Mouse (Mus musculus) mouse embryonic stem cell (cell line): ENCODE measurements around the gene Lmx1b.

ENCODE experiments used
- in situ Hi-C, 2 experiments: fragments of 300-500 bp; cut with MboI; formaldehyde crosslinking; loops; 1 replicate in 1 of 2; 3 replicates in 1 of 2; pipeline ENCODE4 v1.14.3; 2019 to 2020; ENCODE audit warnings: low sequenced_read_pairs in 2 of 2, low pct_unique_long_range_greater_than_20kb in 1 of 2, mixed read lengths in 1 of 2; ENCODE audit not compliant: unreplicated experiment in 1 of 2

Lmx1b gene

DNA sequence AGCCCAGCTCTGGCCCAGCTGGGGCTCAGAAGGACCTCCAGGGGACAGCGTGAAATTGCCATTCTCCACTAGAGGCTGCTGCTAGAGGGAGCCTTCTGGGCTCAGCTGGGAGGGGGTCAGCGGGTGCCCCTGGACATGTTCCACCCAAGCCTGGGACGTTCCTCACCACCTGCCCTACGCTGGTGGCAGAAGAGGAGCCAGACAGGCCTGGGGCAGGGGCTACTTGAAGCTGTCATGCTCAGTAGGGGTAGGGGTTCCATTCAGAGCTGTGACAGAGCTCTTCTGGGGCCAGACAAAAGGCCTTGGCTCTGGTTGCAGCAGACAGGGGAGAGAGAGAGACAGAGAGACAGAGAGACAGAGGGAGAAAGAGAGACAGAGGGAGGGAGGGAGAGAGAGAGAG lies 42.9 kb downstream of the Lmx1b start:
- in situ Hi-C loops: no loop called here

DNA sequence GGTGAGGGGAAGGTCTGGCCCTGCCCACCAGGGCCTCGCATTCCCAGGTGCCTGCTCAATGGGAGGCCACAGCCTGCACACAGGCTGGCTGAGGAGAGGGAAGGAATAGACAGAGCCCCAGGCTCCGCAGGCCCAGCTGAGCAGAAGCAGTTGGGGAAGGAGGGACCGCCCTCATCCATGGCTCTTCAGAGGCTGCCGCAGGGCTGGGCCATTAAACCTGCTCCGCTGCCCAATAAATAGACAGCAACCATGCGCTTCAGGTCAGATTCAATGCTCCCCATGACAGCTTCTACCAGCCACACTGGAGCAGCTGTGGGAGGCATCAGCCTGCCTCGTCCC lies 45.3 kb downstream of the Lmx1b start:
- in situ Hi-C loops: no loop called here

DNA sequence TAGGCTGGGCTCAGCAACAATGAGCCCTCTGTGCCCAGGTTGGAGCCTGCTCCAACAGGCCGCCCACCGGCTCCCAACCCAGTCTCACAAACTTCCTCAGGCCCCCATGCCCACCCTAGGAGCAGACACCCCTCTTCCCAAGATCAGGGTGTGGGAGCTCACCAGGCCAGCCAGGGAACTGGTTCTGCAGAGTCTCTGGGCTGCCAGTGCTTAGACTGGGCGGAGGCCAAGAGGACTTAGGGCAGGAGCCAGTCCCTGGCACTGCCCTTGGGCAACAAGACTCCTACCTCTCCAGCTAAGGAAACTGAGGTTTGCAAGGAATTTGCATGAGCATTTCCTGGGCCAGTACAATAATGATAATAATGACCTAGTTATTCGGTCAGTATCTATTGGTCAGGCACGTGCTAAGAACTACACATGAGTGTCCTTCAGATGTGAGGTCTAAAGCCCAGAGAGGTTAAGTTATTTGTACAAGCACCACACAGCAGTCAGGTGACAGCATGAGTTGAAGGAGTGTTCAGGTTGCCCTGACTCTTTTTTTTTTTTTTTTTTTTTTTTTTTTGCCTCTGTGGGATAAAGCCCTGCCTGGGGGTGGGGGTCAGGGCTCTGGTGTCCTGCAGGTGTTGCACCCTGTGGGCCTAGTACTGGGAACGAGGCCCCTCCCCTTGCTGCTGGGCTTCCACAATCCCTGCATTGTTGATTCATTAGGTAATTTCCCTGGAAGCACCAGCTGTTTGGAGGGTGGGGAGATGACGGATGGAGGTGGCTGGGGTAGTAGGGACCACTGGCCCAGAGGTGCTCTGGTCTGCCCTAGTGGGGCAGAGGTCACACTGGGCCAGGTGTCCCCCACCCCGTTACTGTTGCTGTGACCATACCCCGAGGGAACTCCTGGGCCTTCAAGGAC lies 45.9 kb downstream of the Lmx1b start:
- in situ Hi-C loops: no loop called here

DNA sequence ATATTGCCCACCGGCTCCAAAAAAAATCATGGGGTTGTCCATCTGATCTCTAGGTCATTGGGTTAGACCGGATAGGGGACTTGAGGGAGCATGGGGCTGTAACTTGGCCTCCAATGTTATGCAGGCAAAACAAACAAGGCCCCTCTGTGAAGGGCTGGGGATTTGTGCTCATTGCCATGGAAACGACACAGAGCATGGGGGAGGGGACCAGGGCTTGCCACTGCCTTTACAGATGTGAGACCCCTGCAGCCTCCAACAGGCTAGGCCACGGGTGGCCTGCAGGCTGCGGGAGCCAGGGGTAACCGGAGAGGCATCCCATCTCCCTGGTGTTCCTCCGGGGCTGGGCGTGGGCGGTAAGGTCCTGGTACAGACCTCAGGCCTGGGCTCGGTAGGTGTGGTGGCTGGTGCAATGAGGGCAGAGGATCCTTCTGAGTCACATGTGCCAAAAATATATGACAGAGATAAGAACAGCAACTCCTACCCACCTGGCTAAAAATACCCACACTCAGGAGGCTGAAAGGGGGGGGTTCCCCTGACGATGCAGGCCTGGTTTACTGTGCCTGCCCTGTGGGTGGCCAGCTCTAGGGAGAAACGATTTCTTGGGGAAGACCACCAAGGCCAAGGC lies 47.3 kb downstream of the Lmx1b start:
- in situ Hi-C loops: no loop called here

DNA sequence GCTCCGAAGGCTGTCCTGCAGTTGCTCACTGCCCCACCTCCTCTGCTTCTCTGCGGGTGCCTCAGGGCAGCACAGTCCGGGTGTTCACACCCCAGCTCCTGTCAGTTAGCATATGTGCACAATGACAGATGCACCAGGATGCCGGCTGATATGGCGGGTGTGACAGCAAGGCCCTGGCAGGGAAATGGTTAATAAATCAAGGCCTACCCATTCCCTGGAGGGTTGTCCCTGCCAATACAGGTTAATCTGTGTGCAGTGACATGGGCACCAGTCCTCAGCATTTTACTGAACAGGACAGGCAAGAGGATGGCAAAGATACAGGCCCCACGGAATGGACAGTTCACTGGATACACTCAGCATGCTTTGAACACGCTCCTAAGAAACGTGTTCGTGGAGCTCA lies 51.0 kb downstream of the Lmx1b start:
- in situ Hi-C loops: no loop called here

DNA sequence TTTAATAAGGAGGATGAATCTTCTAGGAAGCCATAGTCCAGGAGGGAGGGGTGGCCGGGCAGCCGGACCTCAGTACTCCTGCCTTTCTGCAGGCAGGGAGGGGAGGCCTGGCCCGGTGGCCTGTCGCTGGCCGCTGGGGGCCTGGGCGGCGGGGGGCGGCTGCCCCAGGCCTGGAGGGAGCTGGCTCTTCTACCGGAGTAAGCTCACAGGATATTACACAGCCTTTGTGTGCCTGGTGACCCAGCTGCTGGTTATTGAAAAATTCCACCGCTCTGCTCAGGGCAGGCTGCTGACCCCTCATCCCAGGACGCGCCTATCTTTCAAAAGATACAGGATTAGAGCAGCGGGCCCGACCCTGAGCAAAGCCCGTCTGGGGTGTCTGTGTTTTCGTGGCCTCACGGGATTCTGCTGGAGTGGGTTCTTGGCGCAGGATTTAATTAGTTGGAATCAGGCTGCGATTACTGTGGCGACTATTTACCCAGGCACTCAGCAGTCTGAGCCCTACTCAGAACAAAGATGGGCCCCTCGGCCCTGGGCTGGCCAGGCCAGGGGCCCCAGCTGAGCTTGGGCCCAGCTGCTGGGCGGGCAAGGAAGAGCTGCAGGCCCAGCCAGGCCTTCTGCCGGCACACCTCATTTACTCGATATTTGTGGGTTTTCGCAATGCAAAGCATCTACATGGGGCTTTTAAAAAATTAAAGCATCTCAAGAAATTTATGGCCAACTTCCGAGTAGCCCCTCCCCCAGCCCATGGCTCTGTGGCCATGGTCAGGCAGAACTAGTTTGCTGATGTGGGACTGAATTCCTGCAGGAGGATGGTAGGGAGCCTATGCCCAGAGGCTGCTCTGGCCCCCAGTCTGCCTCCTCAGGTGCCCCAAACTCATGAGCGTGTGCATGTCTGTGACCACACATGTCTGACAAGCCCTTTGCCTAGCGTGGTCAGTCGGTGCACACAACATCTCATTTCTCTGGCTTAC lies 55.1 kb downstream of the Lmx1b start:
- in situ Hi-C loops: no loop called here

DNA sequence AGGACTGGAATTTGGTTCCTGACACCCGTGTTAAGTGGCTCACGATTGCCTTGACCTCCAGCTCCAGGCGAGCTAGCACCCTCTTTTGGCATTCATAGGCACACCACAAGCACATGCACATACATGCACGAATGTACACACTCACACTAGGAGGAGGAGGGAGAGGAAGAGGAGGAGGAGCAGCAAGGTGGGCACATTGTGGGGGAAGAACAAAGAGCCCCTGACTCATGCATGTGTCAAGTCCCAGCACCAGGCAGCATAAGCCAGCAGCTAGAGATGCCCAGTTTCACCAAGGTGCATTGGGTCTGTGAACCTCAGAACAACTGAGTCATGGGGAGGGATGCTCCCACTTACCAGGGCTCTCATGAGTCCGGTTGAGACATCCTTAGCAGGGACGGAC lies 56.5 kb downstream of the Lmx1b start:
- in situ Hi-C loops: no loop called here

DNA sequence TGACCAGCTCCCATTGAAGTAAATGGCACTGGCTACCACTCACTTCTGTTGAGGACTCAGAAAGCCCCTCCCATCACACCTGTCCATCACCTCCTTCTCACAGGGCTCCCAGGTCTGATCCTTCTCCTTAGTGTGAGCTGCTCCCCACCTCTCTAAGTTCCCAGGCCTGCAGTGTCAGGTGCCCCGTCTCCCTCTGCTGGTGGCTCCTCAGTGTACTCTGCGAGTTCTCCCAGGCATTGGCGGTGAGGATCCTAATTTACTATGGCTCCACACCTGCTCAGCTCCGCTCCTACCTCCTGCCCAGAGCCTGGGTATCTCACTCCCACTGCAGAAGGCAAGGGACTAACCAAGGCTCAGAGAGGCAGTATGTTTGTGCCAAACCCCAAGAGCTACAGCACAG lies 57.0 kb downstream of the Lmx1b start:
- in situ Hi-C loops: no loop called here

DNA sequence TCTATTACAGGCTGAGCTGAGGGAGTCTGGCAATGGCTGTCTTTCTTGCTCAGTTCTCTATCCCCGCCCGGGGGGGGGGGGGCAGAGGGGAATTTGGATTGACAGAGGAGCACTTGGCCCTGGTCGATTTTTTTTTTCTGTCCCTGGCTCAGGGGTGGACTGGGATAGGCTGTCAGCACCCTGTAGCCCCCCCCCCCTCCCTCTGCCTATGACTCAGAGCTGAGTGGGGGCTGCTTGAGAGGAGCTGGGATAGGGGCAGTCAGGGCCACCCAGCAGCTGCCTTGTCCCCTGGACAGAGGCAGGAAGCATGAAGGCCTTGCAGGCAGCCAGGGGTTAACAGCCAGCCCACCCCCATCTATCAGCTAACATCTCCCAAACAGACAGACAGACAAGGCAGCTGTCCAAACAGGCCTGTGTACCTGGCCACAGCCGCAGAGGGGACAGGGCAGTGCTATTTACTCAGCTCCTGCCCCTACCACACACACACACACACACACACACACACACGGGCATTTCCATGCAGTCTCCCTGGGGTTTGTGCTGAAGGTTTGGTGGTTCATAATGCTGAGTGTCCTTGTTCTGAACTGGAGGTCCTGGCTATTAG lies 57.8 kb downstream of the Lmx1b start:
- in situ Hi-C loops: no loop called here

DNA sequence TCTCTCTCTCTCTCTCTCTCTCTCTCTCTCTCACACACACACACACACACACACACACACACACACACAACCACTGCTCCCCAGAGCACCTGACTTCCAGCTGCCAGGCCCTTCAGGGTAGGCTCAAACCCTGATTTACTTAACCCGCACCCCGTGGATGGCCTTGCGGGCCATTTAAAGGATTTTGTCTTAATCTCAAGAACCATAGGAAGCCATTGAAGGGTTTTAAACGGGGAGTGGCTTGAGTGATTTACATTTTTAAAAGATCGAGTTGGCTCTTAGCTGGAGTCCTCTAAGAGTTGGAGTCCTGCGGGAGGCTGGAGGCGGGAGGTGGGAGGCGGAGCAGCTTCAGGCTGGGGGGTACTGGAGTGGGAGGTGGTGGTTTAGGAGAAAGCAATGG lies 58.4 kb downstream of the Lmx1b start:
- in situ Hi-C loops: no loop called here

DNA sequence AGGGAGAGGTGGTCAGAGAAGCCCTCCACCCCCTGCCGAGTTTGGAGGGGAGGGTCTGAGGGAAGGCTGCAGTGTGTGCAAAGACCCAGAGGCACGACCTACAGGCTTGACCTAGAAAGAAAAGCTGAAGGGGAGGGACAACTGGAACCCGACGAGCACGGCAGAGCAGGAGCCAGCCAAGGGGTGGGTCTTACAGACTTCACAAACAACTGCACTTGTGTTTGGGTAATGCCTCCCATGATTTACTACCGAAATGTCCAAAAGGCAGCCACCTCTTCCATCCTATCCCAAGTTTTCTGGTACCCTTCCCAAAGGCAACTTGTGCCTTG lies 58.9 kb downstream of the Lmx1b start:
- in situ Hi-C loops: no loop called here

DNA sequence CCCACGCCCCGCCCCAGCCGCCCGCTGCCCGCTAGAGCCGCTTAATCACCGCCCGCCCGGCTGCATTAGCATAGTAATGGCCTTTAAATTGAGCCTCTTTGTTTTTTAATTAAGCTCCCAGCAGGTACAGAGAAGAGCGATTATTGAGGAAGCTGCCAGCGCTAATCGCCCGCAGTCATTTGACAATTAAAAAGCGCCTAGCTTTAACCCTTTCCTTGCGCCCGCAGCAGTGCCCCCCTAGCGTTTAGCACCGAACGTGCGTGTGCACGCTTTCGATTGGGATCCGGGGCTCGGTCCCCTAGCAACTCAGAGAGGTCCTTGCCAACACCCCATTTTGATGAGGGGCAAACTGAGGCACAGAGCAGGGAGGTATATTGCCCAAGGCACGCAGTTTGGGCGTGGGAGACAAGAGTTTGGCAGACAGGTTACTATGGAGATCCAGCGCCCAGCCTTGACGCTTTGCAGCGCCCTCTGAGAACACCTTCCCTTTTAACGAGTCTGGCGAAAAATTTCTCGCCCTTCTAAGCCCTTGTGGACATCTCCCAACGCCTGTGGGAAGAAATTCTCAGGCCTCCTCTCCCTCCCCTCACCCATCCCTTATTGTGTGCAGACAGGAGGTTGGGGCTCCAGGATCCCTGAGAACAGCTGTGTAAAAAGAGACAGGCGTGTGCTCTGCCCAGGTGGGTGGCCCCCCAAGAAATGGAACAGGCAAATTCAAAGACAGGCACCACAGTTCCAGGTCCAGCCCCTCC lies 59.4 kb downstream of the Lmx1b start:
- in situ Hi-C loops: no loop called here

DNA sequence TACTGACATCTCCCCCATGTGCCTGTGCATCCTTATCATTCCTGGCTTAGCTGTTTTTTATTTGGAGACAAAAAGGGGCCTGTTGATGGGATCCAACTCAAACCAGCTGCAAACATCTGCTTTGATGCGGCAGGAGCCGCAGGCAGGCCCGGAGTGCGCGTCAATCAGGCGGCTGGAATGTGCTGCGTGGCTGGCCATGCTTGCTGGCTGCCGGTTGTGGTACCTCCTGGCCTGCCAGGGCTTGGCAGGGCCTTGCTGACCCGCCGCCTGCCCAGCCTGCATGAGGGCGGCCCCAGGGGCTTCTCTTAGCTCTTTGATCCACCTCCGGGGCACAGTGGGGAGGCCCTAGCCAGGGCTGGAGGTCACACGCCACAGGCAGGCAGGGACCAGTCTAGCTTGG lies 64.9 kb downstream of the Lmx1b start:
- in situ Hi-C loops: no loop called here

DNA sequence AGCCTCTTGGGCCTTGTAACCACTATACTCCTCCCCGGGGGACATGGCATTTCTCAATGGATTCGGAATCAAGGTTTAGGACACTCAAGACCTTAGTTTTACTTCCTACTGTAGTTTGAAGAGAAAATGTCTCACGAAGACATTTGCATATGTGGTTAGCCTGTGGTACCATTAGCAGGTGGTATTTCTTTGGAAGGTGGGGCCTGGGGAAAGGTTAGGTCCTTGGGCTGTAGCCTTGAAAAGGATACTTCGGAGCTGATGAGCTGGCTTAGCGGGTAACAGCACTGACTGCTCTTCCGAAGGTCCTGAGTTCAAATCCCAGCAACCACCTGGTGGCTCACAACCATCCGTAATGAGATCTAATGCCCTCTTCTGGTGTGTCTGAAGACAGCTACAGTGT lies 67.2 kb downstream of the Lmx1b start:
- in situ Hi-C loops: no loop called here

DNA sequence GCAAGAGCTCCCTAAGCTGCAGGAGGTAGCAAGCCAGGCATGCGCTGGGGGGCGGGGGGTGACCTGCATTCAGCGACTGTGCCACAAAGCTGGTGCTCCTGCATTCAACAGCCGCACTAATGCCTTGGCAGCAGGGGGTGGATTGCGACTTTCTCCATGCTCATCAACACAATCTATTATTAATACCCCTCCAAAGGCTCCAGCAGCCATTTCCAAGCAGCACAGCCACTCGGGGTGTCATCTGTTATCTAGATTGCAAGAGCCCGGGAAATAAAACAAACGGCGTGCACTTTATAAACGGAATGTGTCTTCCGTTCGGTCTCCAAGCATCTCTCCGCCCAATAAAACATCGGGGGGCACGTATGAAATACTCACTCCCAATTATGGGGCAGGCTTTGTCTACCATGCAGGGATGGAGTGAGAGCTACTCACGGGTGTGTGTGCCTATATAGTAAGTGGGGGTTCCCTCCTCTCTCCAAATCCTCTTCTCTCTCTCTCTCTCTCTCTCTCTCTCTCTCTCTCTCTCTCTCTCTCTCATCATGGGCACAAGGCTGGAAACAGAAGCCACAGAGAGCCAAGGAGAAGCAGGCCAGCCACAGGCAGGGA lies 69.0 kb downstream of the Lmx1b start:
- in situ Hi-C loops: no loop called here

DNA sequence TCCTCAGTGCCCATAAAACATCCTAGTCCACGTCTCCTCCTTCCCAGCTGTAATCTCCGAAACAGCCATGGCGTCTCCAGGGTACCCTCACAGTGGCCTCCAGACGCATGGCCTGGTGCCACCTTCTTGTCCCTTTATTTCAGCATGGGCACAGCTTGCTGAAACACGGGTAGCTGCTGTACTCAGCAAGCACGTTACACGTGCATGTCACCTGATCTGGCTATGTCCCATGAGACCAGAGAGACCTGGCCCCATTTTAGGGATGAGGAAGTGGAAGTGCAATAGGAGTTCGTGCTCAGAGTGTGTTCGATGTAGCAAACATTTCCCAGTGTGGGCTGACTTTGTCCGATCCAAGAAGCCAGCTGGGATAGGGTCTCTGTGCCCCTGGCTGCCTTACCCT lies 70.6 kb downstream of the Lmx1b start:
- in situ Hi-C loops: no loop called here

DNA sequence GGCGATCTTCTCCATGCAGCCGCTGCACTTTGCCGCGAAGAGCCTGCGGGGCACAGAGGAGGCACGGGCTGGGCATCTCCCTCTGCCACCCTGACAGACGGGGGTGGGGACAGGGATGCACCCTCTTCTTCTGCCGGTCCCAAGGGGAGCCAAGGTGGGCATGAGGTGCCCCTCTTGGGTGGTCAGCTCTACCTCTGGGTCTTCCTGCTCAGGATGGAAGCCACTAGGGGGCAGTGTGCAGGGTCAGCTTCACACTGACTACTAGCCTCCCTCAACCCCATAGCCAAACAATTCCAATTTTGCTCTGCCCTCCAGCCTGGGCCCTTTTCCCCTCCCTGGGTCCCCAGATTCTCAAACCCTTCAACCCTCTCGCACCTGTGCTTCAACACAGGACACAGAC lies 71.1 kb downstream of the Lmx1b start:
- in situ Hi-C loops: no loop called here

DNA sequence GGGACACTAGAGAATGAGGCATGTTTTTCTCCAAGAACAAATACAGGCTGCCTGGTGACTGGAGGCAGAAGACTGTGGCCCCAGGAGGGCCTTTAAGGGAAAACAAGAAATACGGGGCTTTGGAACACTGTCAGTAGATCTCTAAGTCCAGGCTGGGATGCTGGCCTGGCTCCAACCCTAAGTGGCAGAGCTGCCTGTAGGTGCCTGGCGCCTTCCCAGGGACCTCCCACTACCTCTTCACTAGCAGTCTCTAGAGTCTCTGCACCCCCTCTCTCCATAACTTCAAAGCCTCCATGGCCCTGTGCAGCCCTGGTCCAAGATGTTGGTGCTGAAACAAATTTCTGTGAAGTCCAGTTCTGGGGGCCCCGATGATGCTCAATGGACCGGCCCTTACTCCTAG lies 74.4 kb downstream of the Lmx1b start:
- in situ Hi-C loops: no loop called here
